Mouse (Mus musculus): Measurements from ENCODE around the gene Zer1.

- TF ChIP-seq POLR2A (IDR thresholded peaks at IDR 0.05; ENCODE audit: borderline replicate concordance, extremely low read depth, low read depth, low read length) (no peak), CTCF (IDR thresholded peaks at IDR 0.05; ENCODE audit: insufficient read depth, low read length) (no peak)
Measured at GRCm38 (mm10) chr2:30136458-30136857, 12.1 kb upstream of the Zer1 start.
